Mouse (Mus musculus) gastrocnemius, postnatal 25 days (tissue): ENCODE results near the gene Odf3. TPM values are rescaled to one million over a fixed set of nuclear protein-coding genes. Genes with fewer than 3 reads are reported as not detected.

Source experiments
- DNase-seq: peaks from one replicate; pipeline ENCODE4 v3.0.0; 2022
- long read RNA-seq, 2 experiments: library from polyadenylated mRNA; stranded (forward); transcript quantifications; one replicate each; pipeline ENCODE4 v2.0.0; 2021
- total RNA-seq, 2 experiments: library from RNA; stranded (reverse); gene quantifications; 1 replicate in 1 of 2; 2 replicates in 1 of 2; pipeline ENCODE4 v1.2.3; 2021

Gene Odf3
- total RNA-seq = not detected
- long read RNA-seq, experiment 1 = 0 reads
- long read RNA-seq, experiment 2 = 0 reads

DNA sequence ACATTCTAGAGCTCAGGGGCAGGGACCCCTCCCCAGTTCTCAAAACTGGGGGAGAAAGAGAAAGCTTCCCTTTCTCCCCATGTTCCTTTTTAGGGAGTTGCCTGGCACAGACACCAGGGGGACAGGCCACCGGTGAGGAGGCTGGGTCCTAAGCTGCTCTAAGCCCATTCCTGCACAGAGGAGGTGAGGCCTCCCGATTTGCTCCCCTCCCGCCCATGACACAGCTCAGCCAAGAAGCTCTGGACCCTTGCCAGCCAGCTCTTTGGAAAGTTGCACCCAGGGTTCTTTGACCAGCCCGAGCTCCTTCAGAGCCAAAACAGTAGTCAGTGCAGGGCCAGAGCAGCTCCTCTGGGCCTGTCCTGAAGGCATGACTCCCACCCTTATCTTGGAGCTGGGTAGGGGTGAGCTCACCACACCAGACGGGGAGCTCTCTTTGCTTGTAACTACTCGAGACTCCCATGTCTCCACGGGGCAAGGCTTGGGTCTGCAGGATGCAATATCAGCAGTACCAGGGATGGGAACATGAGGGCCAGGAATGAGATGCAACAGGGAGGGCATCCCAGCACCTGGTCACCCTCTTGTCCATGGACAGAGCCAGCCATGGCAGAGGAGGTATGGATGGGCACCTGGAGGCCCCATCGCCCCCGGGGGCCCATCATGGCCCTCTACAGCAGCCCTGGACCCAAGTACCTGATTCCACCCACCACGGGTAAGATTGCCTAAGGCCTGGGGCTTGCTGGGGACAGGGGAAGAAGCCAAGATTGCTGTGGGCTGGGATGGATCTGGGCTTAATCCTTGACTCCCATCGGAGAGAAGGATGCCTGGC lies at the start of gene Odf3:
Gene Odf3 (plus strand): TSS at position 51 of the 826 bp plus-strand sequence.
- DNase-seq = no peak

DNA sequence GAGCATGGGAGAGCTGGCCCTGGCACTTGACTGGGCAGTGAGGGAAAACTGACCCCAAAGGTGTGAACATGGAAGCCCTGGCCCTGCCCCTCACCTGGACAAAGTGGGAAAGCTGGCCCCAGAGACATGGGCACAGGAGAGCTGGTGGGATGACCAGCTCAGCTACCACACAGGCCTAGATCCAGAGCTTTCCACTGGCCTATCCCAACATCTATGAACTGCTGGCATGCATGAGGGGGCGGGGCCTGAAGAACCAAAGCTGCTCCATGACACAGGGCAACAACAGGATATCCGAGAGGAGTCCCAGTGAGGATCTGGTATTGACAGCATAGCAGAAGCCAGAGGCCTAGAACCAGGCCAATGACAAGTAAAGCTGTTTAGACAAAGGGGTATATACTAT lies 49.4 kb upstream of the Odf3 start:
- no peak for DNase-seq

DNA sequence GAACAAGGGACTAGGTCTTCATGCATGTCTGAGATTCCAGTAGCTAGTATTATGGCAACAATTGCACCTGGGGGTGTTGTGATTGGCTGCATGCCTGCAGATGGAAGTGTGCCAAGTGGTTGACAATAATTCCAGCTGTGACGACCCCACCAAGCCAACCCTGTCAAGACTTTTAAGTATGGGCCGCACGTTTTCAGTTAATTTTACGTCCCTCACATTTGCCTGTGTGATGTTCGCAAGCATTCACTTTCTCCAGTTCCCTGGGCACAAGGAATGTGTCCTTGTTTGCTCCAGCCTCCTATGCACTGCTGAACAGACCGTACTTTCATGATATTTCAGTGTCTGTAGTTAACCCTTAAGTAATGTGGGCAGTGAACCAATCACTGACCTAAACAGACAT lies 45.0 kb upstream of the Odf3 start:
- no peak for DNase-seq

DNA sequence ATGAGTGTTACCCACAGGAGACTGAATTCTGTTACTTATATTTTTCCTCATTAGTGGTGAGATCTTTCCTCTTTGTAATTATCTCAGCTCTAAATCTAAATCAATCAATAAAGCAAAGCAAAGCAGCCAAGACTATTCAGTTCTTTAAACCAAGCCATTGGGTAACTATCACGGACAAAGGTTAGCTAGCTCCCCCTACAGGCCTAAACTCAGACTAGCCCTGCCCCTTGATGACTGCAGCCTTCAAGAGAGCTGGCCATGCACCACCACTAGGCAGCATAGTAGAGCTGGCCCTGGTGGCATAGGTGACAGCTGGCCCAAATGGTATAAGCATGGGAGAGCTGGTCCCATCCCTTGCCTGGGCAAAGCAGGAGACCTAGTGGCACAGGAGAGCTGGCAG lies 41.9 kb upstream of the Odf3 start:
- no peak for DNase-seq

DNA sequence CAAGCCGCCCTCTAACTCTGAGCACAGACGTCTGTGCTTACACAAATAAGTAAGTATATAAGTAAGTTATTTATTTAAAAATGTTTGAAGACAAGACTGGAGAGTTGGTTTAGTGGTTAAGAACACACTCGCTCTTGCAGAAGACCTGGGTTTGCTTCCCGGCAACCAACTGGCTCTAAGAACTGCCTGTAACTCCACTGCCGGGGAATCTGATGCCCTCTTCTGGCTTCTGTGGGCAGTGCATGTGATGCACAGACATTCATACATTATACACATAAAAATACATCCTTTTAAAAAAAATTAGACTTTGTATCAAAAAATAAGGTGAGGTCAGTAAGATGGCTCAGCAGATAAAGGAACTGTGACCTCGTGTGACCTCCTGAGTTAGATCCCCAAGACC lies 37.1 kb upstream of the Odf3 start:
- DNase-seq = no peak

DNA sequence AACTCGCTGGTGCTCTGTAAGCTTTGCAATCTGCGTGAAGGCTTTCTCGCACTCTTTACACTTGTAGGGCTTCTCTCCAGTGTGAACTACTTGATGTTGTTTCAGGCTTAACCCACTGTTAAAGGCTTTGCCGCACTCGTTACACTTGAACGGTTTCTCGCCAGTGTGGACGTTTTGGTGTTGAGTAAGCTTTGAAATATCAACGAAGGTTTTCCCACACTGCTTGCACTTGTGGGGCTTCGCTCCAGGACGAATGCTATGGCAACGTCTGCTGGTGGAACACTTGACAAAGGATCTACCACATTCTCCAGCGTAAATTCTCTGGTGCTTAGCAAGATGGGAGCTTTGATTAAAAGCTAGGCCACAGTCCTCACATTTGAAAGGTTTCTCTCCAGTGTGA lies 35.9 kb upstream of the Odf3 start:
- no peak for DNase-seq

DNA sequence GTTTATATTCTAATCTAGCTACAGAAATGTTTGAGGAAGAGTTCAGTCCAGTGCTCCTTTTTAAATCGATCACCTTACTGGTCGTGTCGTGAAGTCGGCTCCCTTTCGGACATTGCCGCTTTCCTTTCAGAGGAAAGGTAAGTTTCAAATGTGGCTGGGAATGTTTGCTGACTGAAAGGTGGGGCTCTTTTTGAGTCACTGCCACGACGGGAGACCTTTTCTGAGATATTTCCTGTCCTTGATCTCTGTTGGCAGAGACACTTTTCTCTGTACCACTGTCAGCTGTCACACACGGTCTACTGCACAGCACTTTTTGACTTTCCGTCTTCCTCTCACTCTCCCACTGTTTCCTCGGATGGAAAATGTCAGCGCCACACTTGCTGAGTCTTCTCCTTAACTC lies 34.8 kb upstream of the Odf3 start:
- no peak for DNase-seq

DNA sequence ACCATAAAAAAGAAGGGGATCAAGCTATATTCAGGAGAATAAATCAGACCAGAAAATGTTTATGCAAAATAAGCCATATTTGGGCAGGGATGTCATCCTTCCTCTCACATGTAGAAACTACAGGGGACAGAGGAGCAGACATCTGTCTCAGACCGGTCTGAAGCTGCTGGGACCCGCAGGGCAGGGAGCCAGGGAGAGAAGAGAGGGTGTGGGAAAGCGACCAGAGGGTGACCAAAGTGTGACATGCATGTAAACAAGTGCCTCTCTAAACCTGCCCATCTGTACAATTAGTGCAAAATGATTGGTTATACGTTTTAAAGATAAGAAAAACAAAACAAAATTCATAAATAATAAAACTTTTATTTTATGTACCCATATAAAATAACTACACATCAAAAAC lies 27.4 kb upstream of the Odf3 start:
- no peak for DNase-seq

DNA sequence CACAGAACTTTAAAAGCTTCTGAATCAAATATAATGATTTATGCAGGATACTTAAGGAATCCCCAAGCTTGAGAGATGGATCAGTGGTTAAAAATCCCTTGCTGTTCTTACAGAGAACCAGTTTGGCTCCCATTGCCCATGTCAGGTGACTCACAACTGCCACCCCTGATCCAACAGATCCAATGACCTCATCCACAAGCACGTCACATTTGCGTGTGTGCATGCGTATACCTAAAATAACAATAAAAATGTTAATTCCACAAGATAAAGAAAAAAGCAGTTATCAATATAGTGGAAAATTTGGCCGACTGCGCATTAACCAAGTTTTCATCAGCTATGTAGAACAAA lies 26.3 kb upstream of the Odf3 start:
- no peak for DNase-seq

DNA sequence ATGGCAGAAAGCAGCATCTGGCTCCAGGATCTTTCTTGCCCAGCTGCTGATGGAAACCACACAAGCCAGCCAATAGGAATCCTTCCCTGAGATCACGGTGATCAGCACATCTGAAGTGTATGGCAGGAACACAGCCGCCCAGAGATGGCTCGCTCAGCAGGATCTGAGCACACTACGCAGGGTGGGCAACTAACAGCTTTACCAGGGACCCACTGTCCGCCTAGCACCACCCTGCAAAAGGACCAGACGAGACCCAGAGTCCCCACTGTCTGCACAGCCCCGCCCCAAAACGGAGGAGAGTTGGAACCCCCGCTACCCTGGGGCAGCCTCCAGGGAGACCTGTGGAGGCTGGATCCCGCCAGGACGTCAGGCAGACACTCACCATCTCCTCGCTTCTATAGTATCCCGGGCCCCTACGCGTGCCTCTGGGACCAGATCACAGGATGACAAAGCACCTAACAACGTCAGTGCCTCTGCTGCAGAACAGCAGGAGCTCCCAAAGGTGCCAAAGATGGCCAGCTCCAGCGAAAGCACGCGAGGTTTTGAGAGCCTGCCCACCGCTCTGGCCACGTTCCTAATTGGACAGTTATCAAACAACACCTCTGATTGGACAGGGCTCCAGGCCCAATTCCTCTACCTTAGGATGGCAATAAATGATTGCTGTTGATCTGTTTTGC lies 25.8 kb upstream of the Odf3 start, which contains the start of gene Zfp941:
Gene Zfp941 (minus strand): TSS at position 526 of the 677 bp plus-strand sequence.
- DNase-seq = no peak

DNA sequence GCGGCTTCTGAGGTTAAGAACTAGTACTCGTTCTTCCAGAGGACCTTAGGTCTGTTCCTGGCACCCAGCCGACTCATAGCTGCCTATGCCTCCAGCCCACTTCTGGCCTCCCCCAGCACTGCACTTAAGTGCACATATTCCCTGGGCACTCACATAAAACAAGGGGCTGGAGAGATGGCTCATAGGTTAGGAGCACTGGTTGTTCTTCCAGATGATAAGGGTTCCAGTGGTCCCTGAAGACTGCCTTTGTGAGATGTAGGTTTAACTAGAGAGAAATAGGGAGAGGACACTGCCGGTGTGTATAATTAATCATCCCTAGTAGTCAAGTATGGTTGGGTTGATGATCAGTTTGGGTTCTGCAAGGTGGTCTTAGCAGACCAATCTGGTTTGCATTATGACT lies 24.9 kb upstream of the Odf3 start:
- DNase-seq = no peak

DNA sequence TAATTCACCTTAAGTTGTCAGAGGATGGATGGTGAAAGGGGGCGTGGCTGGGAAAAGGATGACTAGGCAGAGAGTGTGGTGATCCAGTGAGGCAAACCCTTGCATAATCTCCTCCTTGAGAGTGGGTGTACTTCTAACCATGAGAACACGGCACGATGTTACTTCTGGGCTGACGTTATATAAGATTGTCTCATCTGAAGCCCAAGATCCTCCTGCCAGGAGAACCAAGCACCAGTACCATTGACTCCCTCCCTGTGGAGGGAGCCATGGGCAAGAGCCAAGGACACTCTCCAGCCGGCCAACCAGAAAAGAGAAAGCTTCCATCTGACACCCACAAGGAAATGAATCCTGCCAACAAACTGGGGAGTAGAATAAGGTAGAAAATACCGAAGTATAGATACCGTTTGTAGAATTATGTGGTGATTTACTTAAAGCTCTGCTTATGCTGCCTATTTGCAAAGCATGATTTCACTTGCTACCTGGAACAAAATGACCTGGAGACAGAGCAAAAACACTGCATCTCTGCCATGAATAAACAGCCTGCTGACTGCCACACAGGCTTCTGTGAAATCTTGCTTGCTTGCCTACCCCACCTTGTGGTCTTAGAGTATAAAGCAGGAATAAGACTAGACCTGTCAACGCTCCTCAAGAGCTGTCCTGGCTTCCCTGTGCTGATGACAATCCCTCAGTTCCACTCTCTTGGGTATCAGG lies 19.3 kb upstream of the Odf3 start:
- DNase-seq = peak; percentile 47

DNA sequence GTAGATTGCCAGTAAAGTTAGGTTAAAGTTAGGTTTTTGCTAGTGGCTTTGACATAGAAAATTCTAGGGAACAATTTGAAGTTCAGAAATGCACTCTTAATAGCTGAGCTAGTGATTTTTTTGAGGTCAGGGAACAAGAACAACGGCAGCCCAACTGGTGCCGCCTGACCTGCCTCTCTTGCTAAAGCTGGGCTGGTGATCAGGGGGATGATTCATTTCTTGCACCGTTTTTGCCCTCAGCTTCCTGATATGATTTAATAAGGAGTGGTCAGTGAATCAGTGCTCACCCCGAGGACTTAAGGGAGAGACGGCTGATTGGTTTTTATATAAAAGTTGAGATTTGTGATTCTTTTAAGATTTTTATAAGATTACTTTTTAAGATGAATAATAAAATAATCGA lies 16.2 kb upstream of the Odf3 start:
- no peak for DNase-seq

DNA sequence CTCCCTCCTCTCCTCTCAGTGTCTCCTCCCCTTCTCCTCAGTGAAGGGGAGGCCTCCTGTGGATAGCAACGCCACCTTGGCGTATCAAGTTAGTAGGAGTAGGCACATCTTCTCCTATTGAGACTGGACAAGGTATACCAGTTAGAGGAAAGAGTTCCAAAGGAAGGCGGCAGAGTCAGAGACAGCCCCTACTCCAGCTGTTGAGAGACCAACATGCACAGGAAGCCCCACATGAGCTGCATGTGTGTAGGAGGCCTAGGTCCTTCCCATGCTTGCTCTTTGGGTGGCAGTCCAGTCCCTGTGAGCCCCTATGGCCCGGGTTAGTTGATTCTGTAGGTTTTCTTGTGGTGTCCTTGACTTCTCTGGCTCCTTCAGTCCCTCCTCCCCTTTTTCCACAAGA lies 14.3 kb upstream of the Odf3 start:
- DNase-seq = no peak

DNA sequence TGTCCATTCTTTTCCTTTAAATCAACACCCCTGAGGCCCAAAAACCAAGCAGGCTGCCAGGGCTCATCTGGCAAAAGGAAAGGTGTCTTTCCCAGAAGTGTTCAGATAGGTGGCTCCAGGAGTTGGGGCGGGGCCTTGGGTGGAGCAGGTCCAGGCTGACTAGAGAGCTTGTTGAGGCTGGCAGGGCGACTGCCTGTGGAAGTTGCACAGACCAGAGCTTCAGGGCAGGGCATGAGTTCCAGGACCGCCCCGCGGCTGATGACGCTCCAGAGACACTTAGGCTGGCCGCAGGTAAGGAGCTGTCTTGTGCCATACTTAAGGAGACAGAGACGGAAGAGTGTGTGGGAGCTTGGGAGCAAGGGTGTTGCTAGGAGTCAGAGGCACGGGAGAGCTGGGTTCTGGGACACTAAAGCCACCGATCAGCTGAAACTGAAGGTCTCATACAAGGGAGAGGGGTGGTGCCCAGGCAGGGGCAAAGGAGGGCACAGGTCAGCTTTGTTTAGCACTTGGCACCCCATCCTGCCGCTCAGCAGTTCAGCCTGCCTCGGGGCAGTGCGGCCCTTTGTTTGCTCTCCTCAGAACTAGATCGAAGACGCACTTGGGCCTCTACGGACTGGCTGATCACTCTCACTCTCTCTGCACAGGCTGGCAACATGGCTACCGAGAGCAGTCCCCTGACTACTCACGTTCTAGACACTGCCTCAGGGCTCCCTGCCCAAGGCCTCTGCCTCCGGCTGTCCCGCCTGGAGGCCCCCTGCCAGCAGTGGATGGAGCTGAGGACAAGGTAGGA lies 12.4 kb upstream of the Odf3 start, which contains the start of gene Urah:
Gene Urah (plus strand): TSS at position 51 of the 790 bp plus-strand sequence.
- DNase-seq = no peak

DNA sequence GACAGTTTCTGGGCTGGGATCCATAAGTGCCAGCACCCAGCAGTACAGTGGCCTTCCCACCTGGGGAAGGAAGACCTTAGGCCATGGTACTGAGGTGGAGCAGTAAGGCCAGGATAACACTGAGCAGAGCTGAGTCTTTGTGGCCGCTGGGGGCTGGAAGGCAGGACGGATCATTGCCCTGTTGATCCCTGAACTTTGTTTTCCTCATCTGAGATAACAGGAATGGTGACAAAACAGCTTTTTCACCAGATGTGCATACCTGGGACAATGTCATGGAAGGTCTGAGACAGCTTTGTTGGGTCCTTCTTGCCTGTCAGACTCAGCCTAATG lies 11.9 kb upstream of the Odf3 start:
- no peak for DNase-seq

DNA sequence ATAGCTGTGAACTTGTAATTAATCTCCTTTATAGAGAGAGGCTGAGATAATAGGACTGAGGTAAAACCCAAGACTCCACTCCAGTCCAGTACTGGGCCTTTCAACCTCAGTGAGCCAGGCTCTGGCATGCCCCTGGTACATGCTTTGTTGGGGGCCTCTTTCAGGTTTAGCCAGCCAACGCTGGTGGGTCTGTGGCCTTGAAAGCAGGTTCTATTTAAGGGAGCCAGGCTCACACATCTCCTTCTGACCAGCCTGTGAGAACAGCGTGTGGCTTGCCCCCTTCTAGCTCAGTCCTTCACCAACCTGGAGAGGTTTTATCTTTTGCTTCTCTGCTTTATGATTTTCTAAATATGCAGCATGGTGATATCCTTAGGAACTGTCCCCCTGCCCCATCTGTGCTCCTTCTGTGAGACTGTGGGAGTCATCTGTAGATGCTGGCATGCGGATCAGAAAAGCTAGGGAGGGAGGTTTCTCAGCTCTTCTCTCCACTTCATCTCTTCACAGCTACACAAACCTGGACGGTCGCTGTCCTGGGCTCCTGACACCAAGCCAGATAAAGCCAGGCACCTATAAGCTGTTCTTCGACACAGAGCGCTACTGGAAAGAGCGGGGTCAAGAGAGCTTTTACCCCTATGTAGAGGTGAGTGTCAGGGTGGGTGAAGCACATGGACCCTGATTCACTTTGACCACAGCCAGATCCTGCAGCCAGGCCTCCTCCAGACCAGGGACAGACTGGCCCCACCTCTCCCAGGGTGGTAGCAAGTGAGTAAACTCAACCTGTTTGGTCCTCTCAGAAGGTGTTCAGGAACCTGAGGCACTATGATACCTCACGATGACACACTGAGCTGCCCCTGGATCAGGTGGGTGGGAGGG lies 11.1 kb upstream of the Odf3 start:
- DNase-seq = no peak

DNA sequence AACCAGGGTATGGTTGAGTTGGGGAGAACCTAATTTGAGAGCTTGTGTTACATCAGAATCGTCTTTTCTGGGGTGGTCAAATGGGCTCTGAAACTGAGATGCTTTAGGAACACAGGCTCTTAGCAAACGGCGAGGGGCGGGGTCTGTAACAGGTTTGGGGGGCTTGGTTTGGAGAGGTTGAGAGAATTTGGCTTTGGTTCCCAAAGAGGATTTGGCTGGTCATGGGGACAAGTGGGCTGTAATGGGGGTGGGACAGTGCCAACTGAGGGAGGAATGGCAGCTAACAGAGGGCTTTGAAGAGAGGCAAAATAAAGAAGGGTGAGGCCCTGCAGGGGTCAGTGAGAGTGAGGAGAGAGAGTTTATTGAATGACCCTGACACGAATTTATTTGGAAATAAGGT lies 8.0 kb upstream of the Odf3 start:
- no peak for DNase-seq

DNA sequence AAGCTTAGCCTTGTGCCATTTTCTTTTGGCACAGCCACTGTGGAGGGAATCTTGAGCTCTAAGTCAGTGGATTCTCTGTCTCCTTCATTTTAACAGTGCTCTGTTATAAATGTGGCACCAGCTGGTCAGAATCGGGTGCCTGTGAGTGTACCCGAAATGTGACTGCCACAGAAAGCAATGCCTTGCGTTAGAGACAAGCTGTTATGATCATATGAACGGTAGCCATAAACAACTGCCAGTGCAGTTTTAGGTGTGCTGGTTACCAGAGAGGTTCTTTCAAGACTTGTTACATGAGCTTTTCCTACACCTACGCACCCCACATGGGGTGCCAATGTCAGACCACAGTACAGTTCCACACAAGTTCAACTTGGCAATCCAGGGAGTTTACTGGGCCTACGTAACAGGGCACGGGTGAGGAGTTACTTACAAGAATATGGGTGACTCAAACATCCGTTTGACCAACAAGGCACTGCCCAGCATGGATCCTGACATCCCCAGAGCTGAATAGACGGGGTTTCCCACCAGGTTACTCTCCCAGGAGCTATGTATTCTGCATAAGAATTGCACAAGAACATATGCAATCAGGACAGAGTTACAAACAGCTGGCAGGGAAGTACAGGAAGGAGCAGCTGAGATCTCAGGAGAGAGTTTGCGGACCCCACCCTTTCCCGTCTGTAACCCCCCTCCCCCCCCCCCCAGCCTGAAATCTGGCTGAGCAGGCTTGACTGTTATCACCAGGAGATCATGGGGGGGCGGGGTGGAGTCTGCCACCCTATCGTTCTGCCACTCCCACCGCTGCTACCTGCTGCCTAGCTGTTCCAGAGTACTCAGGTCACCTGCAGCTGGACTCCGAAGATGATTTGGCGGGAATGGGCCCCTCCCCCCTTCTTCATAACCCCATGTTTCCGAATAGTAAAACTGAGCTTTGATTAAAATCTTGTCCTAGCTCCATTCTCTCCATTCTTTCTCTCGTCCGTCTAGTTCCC lies 6.6 kb upstream of the Odf3 start:
- DNase-seq = no peak

DNA sequence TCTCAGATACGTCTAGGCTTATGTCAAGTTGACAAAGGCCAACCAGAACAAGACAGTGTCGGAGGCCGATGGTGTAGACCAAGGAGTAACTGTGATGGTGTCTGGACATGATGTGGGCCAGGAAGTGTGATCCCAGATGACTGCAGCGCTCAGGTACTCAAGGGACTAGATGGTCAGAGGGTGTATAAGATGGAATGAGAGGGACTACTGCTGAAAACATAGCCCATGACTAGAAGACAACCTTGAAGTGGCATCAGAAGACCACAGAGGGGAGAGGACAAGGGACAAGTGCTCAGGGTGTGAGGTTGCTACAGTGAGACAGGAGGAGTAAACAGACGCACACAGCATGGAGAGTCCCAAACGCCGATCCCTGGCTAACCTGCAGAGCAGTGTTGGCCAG lies 3.8 kb upstream of the Odf3 start:
- DNase-seq = no peak
